Mouse (Mus musculus): ENCODE measurements around the gene Tmem143.
"Not testable (repeated sequence)": the region's sequence is repeated elsewhere in the genome, so short reads cannot be mapped to it uniquely, and the experiment has no call there.

- not testable (repeated sequence) for TF ChIP-seq CTCF (IDR thresholded peaks at IDR 0.05; ENCODE audit: extremely low read depth, insufficient read depth, insufficient read length, insufficient replicate concordance); POLR2A (IDR thresholded peaks at IDR 0.05; ENCODE audit: low read depth, low read length)
These were observed 18.5 kb upstream of the Tmem143 start, which contains the start of gene Grin2d for GRCm38 (mm10) chr7:45878278-45878677.

Measured in spleen, adult 2 months (tissue).